Mouse (Mus musculus) kidney, postnatal 4 days (tissue): ENCODE results near the gene Cst3.

Experiments used
- DNase-seq, 2 experiments: peaks; one replicate each; pipeline ENCODE4 v3.0.0; 2021; ENCODE audit warnings: mixed read lengths in 2 of 2

Gene Cst3

DNA sequence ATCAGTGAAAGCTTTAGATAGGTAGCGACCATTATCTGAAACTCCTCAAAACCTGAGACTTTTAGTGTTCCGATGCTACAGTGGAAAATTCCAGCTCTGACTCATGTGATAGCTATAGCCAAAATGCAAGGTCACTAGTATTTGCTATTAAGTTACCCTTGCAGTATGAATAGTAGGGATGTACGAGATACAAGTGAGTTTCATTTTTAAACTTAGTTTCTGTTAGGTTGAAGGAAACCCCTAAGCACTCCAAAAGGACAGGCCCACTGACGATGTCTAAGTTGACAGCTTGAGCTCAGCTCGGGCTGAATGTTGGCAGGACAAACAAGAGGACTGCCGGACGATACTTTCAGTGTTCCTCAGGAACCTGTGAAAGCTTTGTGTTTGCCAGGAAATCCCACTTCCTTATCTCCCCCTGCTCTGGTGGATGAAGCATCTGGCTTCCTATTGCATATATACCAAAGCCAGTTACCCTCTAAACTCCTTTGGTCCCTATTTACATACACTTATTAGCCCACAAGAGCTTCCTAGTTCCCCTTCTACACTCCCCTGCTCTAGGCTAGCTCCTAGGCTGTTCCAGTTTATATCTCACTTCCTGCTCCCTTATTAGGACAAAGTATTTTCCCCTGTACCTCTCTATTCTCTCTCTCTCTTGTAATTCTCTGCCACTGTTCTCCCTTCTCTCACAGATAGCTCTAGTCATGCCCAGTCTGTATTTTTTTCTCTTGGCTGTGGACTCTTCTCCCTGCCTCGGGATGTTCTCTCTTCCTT is 18.7 kb downstream of the Cst3 start:
- DNase-seq = no peak

DNA sequence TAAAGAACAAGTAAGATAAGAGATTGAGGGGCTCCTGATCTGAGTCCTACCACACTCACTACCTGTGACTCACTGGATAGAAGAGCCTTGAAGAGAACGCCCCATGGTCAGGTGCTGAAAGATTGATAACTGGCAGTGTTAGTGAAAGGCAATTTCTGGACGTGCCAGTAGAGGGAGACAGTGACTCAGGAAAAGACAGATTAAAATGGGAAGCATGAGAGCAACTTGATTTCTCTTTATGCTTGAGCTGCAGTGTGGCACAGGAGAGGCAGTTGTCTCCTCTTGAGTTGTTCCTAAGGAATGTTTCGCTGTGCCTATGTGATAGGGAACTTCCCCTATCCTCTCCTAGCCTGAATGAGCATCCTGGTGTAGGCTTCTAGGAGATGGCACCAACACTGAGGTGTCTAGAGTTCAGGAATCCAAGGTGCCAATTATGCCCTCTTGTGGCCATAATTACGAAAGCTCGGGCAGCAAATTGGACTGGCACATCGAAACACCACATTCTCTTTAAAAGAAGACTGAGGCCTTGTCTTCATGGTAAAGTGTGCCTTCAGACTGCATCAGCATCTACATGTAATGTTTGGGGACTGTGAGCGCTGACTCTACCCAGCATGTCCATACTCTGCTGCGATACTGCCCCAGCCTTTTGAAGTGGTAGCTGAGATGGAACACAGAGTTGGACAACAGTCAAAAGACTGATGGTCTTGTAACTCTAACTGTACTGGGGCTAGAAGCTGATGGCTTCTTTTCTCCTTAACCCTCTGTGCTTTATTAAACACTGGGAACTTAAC is 24.2 kb downstream of the Cst3 start:
- DNase-seq = peak; percentile 73 to 81

DNA sequence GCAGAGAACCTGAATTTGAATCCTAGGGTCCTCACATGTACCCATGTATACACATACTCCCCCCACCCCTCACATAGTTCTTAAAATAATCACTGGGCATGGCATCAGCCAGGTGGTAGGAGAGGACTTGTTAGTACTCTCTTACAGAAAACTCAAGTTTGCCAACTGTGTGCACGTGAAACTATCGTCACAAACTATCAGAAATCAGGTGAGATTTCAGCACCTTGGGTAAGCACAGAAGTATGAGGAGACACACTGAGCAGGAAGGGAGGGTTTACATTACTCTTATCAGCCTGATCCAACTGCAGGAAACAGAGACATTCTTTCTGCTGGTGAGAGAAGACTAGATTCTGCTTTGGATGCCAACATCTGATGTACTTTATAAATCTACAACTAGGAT is 36.3 kb downstream of the Cst3 start:
- no peak for DNase-seq

- DNase-seq = no peak
Measured at GRCm38 (mm10) chr2:148838075-148838777, 37.3 kb downstream of the Cst3 start.

DNA sequence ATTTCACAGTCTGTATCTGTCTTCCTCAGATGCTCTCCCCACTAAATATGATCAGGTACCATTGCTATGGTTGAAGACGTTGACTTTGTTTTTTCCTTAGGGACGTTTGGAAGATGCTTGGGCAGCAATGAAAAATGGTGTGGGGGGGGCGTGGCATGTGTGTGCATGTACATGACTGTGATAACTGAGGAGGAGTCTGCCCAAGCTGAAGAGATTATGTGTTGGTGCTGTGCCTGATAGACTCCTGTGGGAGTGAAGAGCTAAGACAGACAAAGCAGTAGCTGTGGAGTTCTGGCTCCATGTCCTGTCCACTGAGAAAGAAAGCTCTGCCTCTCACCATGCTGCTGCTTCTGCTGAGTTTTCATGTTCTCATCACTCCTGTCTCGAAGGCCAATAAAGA is 40.6 kb downstream of the Cst3 start, which contains the start of gene Cst9:
TSS of gene Cst9 (plus strand) at position 236 of the 400 bp plus-strand sequence.
- DNase-seq = no peak

- no peak for DNase-seq
Measured at GRCm38 (mm10) chr2:148825986-148826385, 49.5 kb downstream of the Cst3 start.
